Mouse (Mus musculus): Measurements from ENCODE around the gene Agtpbp1.

Gene Agtpbp1

DNA sequence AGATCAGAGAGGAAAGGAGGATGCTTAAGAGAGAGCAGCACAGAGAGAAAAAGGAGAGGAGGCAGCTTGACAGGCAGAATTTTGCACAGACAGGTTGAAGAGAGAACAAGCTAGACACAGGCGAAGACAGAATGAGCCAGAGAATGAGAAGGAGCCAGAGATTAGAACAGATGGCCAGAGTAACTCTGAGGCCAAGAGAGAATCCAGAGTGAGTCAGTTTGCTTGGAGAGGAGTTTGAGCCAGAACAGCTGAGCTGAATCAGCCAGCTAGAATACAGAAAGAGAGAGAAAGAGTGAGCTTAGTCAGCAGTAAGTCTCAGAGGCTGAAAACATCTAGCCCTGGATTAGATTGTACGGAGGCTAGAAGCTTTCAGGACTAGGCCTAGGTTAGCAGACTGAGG, 12.5 kb downstream of the Agtpbp1 start:
- DNase-seq (ENCODE audit: low spot score in 2 of 2), result peak; percentile 53 to 64

- DNase-seq (ENCODE audit: low spot score in 2 of 2), result no peak
Measured at GRCm38 (mm10) chr13:59571107-59571506, 13.9 kb downstream of the Agtpbp1 start.

DNA sequence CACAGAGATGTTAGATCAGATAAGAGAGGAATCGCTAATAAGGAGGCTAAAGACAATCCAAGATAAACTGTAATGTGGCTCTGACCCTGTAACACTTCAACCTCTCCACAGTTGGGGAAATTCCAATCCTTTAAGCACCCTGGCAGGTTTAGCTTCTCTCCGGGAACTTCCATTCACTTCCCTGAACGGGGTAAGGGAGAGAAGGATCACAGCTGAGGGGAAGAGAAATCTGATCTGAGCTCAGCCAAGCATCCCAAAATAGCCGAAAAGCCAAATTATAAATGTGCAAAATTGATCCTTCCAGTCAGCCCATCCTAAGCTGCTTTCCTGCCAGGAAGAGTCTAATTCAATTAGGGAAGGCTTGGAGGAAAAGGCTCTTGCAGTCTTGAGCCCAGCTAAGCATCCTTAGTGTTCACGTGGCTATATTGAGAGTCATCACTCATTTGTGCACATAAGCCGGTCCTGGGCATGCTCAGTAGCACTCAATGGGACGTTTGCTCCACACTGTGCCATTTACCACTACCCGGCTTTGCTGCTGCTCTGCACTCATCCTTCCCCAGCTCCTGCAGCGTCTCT, 19.0 kb downstream of the Agtpbp1 start:
- no peak for DNase-seq (ENCODE audit: low spot score in 2 of 2)

- DNase-seq (ENCODE audit: low spot score in 2 of 2), result no peak
Measured at GRCm38 (mm10) chr13:59564923-59565322, 20.1 kb downstream of the Agtpbp1 start.

GRCm38 (mm10) chr13:59564505-59564904, 20.5 kb downstream of the Agtpbp1 start:
- no peak for DNase-seq (ENCODE audit: low spot score in 2 of 2)

- no peak for DNase-seq (ENCODE audit: low spot score in 2 of 2)
Measured at GRCm38 (mm10) chr13:59562471-59562870, 22.6 kb downstream of the Agtpbp1 start.

DNA sequence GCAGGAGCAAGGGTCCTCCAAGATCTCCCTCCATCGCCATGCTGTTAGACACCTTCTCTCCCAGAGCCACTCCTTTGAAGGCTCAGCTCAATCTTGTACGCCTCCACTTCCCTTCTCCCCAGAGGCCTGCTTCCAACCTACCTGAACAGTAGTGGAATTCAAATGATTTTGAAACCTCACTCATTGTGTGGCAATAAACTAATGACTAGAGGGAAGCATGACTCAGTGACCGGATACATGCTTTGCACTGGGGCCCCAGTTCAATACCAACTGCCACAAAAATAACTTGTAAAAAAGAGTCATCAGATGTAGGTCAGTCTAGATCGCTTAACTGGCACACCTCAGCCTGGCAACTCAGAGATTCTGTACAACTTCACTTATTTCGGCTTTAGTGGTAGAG, 26.3 kb downstream of the Agtpbp1 start:
- DNase-seq (ENCODE audit: low spot score in 2 of 2), result no peak

DNA sequence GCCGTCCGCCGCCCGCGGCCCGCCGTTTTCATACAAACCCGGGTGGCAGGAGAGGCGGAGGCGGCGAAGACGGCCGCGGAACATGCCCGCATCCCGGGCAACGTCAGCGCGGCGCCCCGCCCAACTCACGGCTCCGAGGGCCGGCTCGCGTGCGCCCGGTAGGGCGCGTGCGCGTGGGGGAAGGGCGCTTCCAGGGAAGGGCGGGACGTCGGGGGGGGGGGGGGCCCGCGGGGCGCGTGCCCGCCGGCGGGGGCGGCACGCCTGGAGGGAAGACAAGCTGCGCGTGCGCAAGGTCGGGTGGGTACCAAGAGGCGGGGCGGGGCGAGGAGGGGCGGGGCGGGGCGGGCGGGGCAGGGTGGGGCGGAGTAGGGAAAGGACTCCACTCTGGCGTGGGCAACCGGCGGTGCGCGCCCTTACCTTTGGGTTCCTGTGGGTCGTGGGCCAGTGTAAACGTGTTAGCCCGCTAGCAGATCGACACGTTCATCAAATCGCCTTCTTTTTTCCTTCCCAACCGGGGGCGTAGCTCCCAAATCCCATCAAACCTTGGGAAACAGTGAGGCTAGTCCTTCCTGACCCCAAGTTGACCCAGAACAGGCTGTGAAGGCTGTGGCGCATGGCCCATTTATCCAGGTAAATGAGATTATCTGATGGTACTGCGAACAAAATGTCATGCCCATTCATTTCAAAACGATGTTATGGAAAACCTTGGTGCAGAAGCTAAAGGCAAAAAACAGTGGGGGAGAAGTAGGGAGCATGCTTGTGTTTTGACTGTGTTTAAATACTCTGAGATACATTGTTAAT, 27.6 kb downstream of the Agtpbp1 start:
- peak; percentile 82 to 84 for DNase-seq (ENCODE audit: low spot score in 2 of 2)

DNA sequence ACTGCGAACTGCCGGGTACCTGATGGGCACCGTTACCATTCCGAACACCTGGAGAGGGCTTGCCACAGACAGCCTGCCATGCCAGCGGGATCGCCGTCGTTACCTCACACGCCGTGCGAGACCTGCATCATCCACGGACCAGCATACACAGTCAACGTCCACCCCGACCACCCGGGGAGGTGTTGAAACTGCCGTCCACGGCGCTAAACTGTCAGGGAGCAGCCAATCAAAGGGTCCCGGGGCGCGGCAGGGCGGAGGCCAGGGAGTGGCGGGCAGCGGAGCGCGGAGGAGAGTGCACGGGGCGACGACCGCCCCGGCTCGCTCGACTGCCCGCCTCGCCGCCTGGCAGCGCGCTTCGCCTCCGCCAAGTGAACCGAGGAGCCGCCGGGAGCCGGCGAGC, 28.4 kb downstream of the Agtpbp1 start:
- peak; percentile 28 to 48 for DNase-seq (ENCODE audit: low spot score in 2 of 2)

GRCm38 (mm10) chr13:59555613-59556192, 29.3 kb downstream of the Agtpbp1 start:
- no peak for DNase-seq (ENCODE audit: low spot score in 2 of 2)

DNA sequence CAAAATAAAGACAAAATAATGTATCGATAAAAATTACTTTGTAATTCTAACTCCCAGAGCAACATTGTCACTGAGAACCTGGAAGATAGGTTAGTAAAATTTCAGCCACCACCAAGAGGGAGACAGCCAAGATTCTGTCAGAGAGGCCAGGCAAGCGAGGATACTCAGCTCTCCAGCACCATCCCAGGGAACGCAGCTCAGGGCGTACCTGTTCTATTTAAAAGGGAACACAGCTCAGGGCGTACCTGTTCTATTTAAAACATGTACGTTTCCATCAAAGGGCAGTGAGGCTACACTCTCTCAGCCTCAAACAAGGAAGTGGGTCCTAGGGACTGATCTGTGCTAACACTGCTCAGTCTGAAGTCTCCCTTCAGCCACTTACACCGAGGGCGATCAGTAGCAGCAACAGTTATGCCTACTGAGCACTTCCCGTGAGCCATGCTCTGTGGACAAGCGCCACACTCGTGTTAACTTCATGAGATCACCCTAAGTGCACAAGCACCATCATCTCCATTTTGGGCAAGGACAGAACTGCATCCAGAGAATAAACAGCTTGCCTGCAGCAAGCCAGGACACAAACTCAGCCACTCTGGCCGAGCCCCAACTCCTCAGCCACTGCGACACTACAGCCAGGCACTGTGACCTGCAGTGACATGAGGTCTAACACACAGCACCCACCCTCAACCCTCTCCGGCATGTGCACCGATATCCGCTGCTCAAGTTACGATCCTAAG, 30.1 kb downstream of the Agtpbp1 start:
- no peak for DNase-seq (ENCODE audit: low spot score in 2 of 2)

DNA sequence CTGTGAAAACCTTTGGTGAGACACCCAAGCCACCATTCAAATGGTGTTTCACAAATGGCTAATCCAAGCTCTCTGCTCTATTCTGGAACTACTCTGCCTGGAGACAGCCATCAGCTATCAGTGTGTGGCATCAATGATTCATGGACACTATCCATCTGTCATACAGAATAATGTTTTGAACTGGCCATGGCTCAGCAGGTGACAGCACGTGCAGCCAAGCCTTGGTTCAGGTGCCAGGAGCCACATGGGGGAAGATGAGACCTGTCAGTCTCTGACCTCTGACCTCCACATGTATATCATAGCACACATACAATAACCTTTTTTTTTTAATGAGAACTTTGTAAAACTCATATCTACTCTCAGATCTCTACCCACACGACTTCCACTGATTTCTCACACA, 32.3 kb downstream of the Agtpbp1 start:
- no peak for DNase-seq (ENCODE audit: low spot score in 2 of 2)

- DNase-seq (ENCODE audit: low spot score in 2 of 2), result no peak
Measured at GRCm38 (mm10) chr13:59552286-59552685, 32.7 kb downstream of the Agtpbp1 start.

DNA sequence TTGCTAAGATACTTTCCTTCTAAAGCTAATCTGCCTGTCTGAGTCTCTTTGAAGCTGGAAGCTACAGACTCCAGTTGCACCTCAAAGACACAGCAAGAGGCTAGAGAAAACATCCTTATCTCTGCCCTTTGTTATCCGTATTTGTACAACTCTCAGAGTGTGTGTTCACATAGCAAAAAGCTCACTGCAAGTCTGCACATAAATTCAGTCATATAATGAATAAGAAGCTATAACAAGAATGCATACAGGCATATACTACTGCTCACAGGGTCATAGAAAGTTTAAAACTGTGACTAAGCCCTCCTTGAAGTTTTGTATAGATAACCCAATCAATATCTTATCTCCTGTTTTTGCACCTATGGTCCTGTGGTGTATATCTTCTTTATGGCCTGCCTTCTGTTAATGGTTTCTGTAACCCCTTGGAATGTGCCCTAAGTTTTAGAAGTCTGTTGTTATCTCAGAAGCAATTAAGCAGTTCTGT, 35.7 kb downstream of the Agtpbp1 start:
- no peak for DNase-seq (ENCODE audit: low spot score in 2 of 2)

- DNase-seq (ENCODE audit: low spot score in 2 of 2), result no peak
Measured at GRCm38 (mm10) chr13:59547716-59548115, 37.3 kb downstream of the Agtpbp1 start.

GRCm38 (mm10) chr13:59547091-59547490, 37.9 kb downstream of the Agtpbp1 start:
- DNase-seq (ENCODE audit: low spot score in 2 of 2), result no peak

DNA sequence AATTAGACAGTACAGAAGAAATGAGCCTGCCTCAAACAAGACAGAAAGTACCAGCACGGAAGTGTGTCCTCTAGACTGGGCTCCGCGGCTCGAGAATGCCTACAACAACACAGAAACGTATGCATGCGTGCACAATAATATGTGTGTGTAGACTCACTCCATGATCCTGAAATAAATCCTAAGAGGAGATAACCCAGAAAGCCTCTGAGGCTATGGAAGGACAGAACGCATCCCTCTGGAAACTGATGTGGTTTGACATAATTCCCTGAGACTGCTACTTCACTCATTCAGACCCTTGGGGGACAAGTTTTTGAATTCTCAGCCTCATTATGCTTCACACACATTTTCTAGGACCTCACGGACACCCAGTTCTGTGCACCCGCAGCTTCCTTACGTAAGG, 42.6 kb downstream of the Agtpbp1 start:
- no peak for DNase-seq (ENCODE audit: low spot score in 2 of 2)

GRCm38 (mm10) chr13:59540030-59540429, 45.0 kb downstream of the Agtpbp1 start:
- DNase-seq (ENCODE audit: low spot score in 2 of 2), result no peak

DNA sequence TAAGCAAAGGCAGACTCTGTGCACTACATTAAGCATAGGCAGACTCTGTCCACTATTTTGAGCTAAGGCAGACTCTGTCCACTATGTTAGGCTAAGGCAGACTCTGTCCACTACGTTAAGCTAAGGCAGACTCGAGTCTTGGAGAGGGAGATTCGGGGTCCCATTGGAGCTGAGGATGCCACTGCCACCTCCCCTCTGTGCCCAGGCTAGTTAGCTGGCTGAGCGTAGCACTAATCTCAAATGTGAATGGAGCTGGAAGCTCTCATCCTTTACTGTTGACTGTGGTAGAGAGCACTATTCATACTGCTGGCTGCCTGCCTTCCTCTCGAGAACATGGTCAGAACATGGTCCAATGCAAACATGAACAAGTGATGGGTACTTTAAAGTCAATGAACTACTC, 46.4 kb downstream of the Agtpbp1 start:
- DNase-seq (ENCODE audit: low spot score in 2 of 2), result no peak

- no peak for DNase-seq (ENCODE audit: low spot score in 2 of 2)
Measured at GRCm38 (mm10) chr13:59536631-59537030, 48.4 kb downstream of the Agtpbp1 start.

DNA sequence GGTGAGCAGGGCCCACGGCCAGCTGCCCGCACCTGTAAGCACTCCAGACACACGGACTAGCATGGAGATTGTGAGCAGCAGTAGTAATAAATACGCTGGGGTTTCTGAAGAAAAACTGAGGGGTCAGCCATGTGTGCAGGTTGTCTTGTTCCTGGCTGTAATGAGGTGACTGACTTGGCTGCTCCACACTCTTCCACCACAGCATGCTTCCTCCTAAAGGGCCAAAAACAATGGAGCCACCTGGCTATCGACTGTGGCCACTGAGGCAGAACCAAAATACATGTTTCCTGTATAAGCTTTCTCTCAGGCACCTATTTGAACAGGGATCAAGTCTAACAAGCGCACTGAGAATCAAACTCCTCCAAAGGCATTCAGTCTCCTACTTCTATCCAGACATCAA, 49.3 kb downstream of the Agtpbp1 start:
- DNase-seq (ENCODE audit: low spot score in 2 of 2), result no peak

DNA sequence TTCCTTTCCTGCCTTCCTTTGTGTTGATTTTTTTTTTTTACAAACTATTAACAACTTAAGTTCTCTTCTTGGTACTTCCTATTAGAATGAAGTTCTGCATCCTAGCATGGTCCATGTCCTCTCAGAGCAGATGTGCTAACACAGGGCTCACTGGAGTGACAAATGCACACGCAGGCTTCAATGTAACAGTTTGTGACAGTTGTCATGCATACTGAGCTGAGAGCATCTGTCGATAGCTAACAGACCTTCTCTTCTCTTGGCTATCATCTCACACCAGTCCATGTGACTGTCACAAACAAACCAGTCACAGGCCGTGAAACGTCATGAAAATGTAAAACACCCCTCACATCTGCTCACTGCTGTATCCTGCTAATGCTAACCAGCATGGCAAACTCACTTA, 50.7 kb downstream of the Agtpbp1 start:
- no peak for DNase-seq (ENCODE audit: low spot score in 2 of 2)
